Mouse (Mus musculus) right cerebral cortex, postnatal 36 days (tissue): Measurements from ENCODE around the gene Pde10a.

ENCODE experiments used
- DNase-seq, 2 experiments: peaks; one replicate each; pipeline ENCODE4 v3.0.0; 2022; ENCODE audit warnings: low spot score in 2 of 2, mixed read lengths in 1 of 2

The Pde10a gene

DNA sequence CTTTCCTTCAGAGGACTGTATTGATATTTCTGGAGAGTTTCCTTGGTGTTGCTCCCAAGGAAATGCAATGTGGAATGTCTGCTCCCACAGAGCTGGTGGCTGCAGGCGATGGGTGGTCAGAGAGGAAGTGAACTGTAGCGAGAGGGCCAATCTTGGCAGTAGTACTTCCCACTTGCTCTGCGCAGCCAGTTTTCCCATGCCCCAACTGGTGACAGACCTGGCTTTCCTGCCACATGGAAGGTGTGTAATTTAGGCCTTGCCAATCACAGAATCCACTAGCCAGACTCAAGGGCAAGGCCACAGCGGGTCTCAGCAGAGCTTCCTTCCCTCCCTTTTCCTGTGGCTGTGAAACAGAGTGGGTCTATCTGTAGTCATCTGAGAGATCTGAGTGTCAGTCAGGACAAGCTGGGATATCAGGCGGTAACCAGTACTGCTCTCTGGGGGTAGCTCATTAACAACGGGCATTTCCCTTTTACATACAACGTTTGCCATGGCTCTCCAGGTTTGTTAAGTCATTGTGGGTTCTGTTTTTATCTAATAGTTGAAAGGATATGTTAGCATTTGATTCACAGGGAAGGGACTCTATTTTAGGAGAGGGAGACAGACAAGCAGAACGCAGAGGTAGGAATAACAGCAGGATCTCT lies 316.8 kb downstream of the Pde10a start:
- DNase-seq, result no peak

- no peak for DNase-seq
Observed at GRCm38 (mm10) chr17:8842662-8843061, 317.5 kb downstream of the Pde10a start.

DNA sequence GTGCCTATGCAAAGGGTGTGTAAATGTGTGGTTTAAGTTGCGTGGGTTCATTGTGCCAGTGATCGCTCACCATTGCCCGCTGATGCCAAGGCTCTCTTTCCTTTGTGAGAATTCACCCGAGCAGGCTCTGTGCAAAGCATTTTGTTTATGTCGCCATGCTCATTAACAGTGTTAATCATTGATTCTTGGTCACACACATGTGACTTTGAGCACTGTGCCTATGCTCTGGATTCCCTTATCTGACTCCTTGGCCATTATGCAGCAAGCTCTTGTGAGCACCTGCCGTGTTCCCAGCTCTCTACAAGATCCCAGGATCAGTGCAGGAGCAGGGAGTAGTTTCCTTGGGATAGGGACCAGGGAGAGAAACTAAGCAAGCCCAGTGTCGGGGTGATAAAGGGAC lies 318.8 kb downstream of the Pde10a start:
- no peak for DNase-seq

DNA sequence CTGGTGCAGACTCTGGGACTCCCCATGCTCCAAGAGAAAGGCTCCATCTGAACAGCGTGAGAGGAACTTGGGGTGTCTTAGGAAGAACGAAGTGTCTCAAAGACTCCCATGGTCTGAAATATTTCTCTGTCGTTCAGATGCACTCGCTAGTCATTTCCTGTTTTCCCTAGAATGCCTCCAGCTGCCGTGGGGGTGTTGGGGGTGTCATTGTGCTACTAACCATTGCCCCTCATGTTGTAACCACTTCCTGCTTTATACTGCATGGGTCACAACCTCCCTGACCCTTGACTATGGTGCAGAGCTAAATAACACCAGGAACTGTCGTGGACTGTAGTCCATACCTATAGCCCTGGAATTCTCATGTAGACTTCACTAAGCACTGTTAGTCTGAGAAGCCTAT lies 321.3 kb downstream of the Pde10a start:
- no peak for DNase-seq

GRCm38 (mm10) chr17:8847558-8847957 lies 322.4 kb downstream of the Pde10a start:
- peak; percentile 61 to 67 for DNase-seq

GRCm38 (mm10) chr17:8851846-8852245 lies 326.7 kb downstream of the Pde10a start:
- DNase-seq, result no peak

- no peak for DNase-seq
Observed at GRCm38 (mm10) chr17:8856430-8857371, 331.5 kb downstream of the Pde10a start.

DNA sequence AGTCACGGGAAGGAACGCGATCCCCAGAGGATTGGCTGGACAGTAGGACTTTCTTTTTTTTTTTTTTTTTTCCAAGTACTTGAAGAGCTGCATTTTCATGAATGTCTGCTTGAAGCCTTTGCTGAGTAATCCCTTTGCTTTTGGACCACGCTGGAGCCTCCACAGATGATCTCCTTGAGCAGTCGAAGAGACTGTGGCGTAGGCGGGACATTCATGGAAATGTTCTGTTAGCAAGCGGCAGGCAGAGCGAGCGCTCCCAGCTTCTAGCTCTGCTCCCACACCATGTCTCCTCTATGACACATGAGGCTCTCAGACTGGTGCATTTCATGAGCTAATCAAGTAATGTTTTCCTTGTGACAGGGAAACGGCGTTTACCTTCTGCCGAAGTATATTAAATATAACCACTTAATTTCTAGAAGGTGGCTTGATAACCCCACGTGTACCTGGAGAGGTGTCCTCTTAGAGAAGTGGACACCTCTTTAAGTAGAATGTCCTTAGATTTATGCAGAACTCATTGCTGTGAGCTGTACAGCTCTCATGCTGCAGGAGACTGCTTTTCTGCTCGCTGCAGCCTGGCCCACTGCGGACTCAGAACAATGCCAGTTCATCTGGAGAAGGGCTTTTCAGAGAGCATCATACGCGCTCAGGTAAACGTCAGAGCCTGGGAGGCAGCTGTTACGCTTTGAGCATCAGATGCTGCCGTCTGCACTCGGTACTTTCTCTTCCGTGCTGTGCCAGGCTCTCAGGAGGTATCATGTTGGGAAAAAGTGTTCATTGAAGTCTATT lies 333.7 kb downstream of the Pde10a start:
- DNase-seq, result peak; percentile 89 to 95

GRCm38 (mm10) chr17:8859489-8859888 lies 334.3 kb downstream of the Pde10a start:
- DNase-seq, result no peak

- no peak for DNase-seq
Observed at GRCm38 (mm10) chr17:8864638-8865497, 339.7 kb downstream of the Pde10a start.

DNA sequence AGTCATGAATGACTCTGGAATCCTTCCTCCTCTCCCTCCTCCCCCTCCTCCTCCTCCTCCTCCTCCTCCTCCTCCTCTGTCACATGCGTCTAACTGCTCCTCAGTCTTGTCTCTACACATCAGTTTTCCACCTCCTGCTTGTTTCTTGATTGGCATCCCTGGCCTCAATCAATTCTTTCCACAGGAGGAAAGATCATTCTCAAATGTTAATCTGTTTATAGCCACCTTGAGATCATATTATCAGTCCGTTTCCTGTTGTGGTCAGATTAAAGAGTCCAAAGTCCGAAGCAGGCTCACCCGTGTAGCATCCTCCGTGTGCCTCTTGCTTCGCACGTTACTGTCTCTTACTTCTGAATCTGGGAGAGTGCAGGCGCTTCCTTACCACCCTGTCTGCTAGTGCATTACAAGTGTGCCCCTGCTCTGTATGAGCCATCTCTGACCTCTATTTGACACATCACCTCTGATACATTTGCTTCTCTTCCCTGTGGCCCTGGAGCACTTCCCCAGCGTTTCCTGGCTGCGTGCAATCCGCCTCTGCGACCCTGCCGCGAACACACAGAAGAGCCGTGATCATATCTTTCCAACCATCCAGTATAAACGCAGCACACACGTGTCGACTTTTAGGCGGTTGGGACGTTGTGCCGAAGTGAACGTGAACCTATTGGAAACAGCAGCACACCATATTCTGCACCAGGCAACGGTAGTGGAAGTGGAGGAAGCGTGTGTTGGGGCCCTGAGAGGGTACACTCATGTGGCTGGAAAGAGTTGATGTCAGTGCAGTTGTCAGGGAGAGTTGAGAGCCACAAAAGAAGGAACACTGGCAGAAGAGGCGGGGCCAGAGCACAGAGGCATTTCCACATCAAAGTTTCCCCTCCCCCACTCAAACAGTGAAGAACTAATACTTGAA lies 342.4 kb downstream of the Pde10a start:
- DNase-seq, result no peak

GRCm38 (mm10) chr17:8869287-8869686 lies 344.1 kb downstream of the Pde10a start:
- no peak for DNase-seq

DNA sequence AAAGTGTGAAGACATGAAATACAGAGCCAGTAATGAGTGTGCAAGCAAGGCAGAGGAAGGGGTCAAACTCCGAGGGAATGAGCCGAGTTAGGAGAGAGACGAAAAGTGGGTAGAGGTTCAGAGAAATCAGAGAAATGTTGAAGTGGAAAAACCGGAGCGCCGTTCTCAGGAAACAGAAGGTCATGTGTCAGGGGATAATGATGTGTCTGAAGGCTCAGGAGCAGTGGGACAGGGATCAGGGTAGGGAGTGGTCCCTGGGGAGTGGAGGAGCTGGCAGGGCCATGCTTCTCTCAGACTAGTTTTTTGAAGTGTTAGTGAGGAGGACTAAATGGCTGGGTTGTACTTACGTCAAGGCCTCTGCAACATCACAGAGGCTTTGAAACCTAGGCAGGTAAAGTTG lies 345.7 kb downstream of the Pde10a start:
- DNase-seq, result no peak

DNA sequence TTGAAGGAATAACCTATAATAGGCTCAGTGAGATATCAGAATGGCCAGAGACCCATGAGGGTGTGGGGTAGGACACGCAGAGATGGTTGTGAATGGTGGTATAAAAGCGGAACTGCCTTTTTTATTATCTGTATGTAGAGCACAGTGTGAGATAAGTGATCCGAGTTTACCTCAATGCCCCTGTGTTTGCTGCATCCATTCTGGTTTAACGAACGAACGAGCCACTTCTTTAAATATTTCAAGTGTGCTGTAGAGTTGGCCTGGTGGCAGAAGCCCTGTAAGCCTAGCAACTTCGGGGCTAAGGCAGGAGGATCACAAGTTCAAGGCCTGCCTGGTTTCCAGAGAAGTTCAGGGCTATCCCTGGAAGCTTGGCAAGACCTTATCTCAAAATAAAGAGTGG lies 346.2 kb downstream of the Pde10a start:
- no peak for DNase-seq

- no peak for DNase-seq
Observed at GRCm38 (mm10) chr17:8871997-8872593, 346.9 kb downstream of the Pde10a start.

DNA sequence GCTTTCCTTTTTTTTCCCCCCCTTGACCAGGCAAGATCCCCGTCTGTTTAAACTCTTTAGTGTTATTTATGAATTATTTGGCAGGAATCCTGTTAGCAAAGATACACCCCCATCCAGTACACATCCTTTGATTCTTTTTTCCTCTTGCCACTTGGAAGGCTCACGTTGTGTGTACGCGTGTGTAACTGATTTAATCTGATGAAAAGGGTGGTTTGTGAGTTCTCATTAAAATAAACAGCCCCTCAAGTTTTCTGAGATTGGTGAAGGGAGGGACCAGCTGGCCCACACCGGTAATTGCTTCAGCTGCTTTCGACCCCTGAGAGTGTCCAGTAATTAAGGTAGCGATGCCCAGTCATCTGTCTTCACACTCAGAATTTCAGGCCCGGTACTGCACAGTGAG lies 347.4 kb downstream of the Pde10a start:
- no peak for DNase-seq

DNA sequence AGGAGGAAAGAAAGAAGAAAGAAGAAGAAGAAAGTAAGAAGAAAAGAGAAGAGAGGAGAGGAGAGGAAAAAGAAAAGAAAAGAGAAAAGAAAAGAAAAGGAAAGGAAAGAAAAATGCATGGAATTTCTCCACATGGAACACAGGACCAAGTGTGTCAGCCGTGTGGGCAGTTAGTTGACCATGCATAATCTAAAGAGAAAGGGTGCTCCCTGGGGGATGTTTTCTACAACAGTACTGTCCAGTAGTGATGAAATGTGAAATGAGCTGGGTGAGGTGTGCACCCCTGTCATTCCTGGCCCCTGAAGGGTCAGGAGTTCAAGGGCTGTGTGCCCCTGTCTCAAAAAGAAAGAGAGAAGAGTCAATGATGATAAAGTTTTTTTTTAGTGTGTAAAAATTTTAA lies 352.9 kb downstream of the Pde10a start:
- DNase-seq, result no peak

DNA sequence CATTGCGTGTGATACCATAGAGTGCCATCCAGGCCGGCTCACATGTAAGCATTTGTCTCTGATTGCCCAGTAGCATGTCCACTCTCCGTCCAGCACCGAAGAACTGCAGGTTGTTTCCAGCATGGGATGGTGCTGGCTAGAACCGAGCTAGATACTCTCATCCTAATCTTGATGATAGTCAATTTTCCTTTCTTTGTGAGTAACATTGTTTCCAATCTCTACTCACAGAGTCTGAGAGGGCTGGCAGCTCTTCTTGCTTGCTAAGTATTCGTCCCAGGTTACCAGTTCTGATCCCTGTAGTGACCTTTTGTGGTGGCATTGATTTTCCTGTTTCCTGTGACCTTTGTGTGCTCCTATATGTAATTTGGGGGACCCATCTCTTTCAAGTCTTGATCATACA lies 356.5 kb downstream of the Pde10a start:
- no peak for DNase-seq

DNA sequence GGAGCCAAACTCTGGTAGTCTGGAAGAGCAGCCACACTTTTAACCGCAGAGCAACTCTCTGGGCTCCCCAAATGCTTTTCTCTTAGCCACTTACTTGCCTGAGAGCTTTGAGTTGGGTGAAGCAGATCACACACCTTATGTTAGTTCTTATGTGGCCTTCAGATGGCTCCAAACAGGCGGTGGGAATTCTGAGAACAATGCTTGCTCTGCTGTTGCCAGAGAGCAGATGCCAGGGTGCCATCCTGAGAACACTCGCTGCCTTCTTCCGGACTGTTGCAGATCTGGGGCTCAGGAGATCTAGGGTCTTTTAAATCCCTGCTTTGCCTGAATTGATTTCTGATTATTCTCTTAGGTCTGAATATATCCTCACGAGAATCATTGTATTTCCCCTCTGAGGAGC lies 359.5 kb downstream of the Pde10a start:
- DNase-seq, result no peak

- DNase-seq, result no peak
Observed at GRCm38 (mm10) chr17:8885830-8886229, 360.7 kb downstream of the Pde10a start.
